Mouse (Mus musculus) CH12.LX (cell line): ENCODE measurements around the gene Ovca2. TPM values are rescaled to one million over a fixed set of nuclear protein-coding genes. Genes with fewer than 3 reads are reported as not detected.

Experiments used
- DNase-seq: peaks from one replicate; pipeline ENCODE4 v3.0.0-alpha.2; 2013; ENCODE audit errors: extremely low read depth
- H3K27ac ChIP-seq: 2 replicates; pipeline ENCODE4 v1.5.1; 2012; ENCODE audit warnings: low read depth, mild to moderate bottlenecking, control low read depth, moderate library complexity; ENCODE audit not compliant: insufficient read depth
- H3K27me3 ChIP-seq: replicated peaks from 2 replicates; pipeline ENCODE3; 2012; ENCODE audit warnings: inconsistent platforms
- H3K36me3 ChIP-seq, 2 experiments: replicated peaks in 1 of 2; 2 replicates each; pipeline versions ENCODE3 to v1.6.1; 2012; ENCODE audit warnings: inconsistent platforms in 1 of 2, low read length in 1 of 2, mild to moderate bottlenecking in 1 of 2, mixed read lengths in 1 of 2, moderate library complexity in 1 of 2; ENCODE audit not compliant: control insufficient read depth in 1 of 2, insufficient read depth in 1 of 2
- H3K4me1 ChIP-seq, 2 experiments: 2 replicates each; pipeline ENCODE4 v1.6.1; 2012; ENCODE audit warnings: inconsistent platforms in 1 of 2, moderate library complexity in 1 of 2; ENCODE audit not compliant: insufficient read depth in 2 of 2, control insufficient read depth in 1 of 2
- H3K4me2 ChIP-seq: 2 replicates; pipeline ENCODE4 v1.6.1; 2012; ENCODE audit warnings: low read depth, mild to moderate bottlenecking, control low read depth; ENCODE audit not compliant: poor library complexity, insufficient read depth, severe bottlenecking
- H3K4me3 ChIP-seq, 3 experiments: fragments of 150-350 bp in 1 of 3; sonication (generic) in 1 of 3; replicated peaks in 1 of 3; 2 replicates each; pipeline versions ENCODE3 to v1.5.1; 2011 to 2012; ENCODE audit warnings: low read depth in 2 of 3, low read length in 2 of 3, mild to moderate bottlenecking in 2 of 3, moderate library complexity in 2 of 3, control low read depth in 1 of 3, improper control_type of control experiment in 1 of 3, inconsistent platforms in 1 of 3, mixed read lengths in 1 of 3; ENCODE audit not compliant: poor library complexity in 1 of 3
- H3K79me2 ChIP-seq: replicated peaks from 2 replicates; pipeline ENCODE4 v1.6.1; 2012; ENCODE audit warnings: mild to moderate bottlenecking, moderate library complexity; ENCODE audit not compliant: control insufficient read depth, poor library complexity, insufficient read depth, severe bottlenecking; ENCODE audit errors: extremely low read depth
- H3K9ac ChIP-seq: 2 replicates; pipeline ENCODE4 v1.6.1; 2012; ENCODE audit warnings: low read depth, mild to moderate bottlenecking, control low read depth, moderate library complexity; ENCODE audit not compliant: insufficient read depth
- H3K9me3 ChIP-seq: replicated peaks from 2 replicates; pipeline ENCODE3; 2012; ENCODE audit warnings: low read length, inconsistent platforms, mixed read lengths
- BHLHE40 ChIP-seq: IDR thresholded peaks from 2 replicates; pipeline ENCODE4 v1.6.1; 2011; ENCODE audit warnings: mild to moderate bottlenecking, low read depth, low read length, improper control_type of control experiment
- CHD1 ChIP-seq: IDR thresholded peaks from 2 replicates; pipeline ENCODE4 v1.6.1; 2012; ENCODE audit warnings: low read depth, low read length, improper control_type of control experiment, inconsistent platforms
- CTCF ChIP-seq, 2 experiments: IDR thresholded peaks in 1 of 2; conservative IDR thresholded peaks in 1 of 2; 2 replicates each; pipeline ENCODE4 v1.5.1; 2011 to 2012; ENCODE audit warnings: low read depth in 2 of 2, low read length in 2 of 2, improper control_type of control experiment in 1 of 2, inconsistent platforms in 1 of 2, mild to moderate bottlenecking in 1 of 2, moderate library complexity in 1 of 2
- E2F4 ChIP-seq: IDR thresholded peaks from 2 replicates; pipeline ENCODE4 v1.6.1; 2011; ENCODE audit warnings: low read depth, low read length, improper control_type of control experiment; ENCODE audit not compliant: insufficient replicate concordance
- ELF1 ChIP-seq: IDR thresholded peaks from 2 replicates; pipeline ENCODE4 v1.6.1; 2014; ENCODE audit warnings: low read depth, mild to moderate bottlenecking, inconsistent platforms, low read length, improper control_type of control experiment
- GABPA ChIP-seq: IDR thresholded peaks from 2 replicates; pipeline ENCODE4 v1.6.1; 2012; ENCODE audit warnings: low read depth, low read length, improper control_type of control experiment, inconsistent platforms; ENCODE audit not compliant: insufficient replicate concordance
- HCFC1 ChIP-seq: IDR thresholded peaks from 2 replicates; pipeline ENCODE4 v1.6.1; 2012; ENCODE audit warnings: low read depth, mild to moderate bottlenecking, inconsistent platforms, low read length, improper control_type of control experiment
- IRF4 ChIP-seq: IDR thresholded peaks from 2 replicates; pipeline ENCODE4 v1.6.1; 2014; ENCODE audit warnings: low read depth, mild to moderate bottlenecking, inconsistent platforms, low read length, improper control_type of control experiment
- MAZ ChIP-seq: IDR thresholded peaks from 2 replicates; pipeline ENCODE4 v1.6.1; 2012; ENCODE audit warnings: low read depth, mild to moderate bottlenecking, inconsistent platforms, low read length, improper control_type of control experiment, moderate library complexity
- MXI1 ChIP-seq: IDR thresholded peaks from 2 replicates; pipeline ENCODE4 v1.6.1; 2011; ENCODE audit warnings: mild to moderate bottlenecking, low read depth, low read length, improper control_type of control experiment
- NELFE ChIP-seq: IDR thresholded peaks from 2 replicates; pipeline ENCODE4 v1.6.1; 2011; ENCODE audit warnings: low read depth, low read length, improper control_type of control experiment
- NRF1 ChIP-seq: IDR thresholded peaks from 2 replicates; pipeline ENCODE4 v1.6.1; 2014; ENCODE audit warnings: low read depth, mild to moderate bottlenecking, inconsistent platforms, low read length, improper control_type of control experiment, moderate library complexity
- RAD21 ChIP-seq: IDR thresholded peaks from 2 replicates; pipeline ENCODE4 v1.6.1; 2011; ENCODE audit warnings: low read depth, mild to moderate bottlenecking, low read length, improper control_type of control experiment, moderate library complexity
- RCOR1 ChIP-seq: conservative IDR thresholded peaks from 2 replicates; pipeline ENCODE4 v1.6.1; 2012; ENCODE audit warnings: low read depth, mild to moderate bottlenecking, inconsistent platforms, low read length, improper control_type of control experiment
- SIN3A ChIP-seq: IDR thresholded peaks from 2 replicates; pipeline ENCODE4 v1.6.1; 2012; ENCODE audit warnings: low read length, improper control_type of control experiment, inconsistent platforms
- UBTF ChIP-seq: IDR thresholded peaks from 2 replicates; pipeline ENCODE4 v1.6.1; 2012; ENCODE audit warnings: low read depth, mild to moderate bottlenecking, inconsistent platforms, low read length, improper control_type of control experiment, moderate library complexity
- ZC3H11A ChIP-seq: IDR thresholded peaks from 2 replicates; pipeline ENCODE4 v1.6.1; 2012; ENCODE audit warnings: low read depth, mild to moderate bottlenecking, inconsistent platforms, low read length, improper control_type of control experiment
- ZKSCAN1 ChIP-seq: IDR thresholded peaks from 2 replicates; pipeline ENCODE4 v1.6.1; 2012; ENCODE audit warnings: low read depth, inconsistent platforms, low read length, improper control_type of control experiment, borderline replicate concordance
- ZNF384 ChIP-seq: IDR thresholded peaks from 2 replicates; pipeline ENCODE4 v1.6.1; 2012; ENCODE audit warnings: low read depth, low read length, improper control_type of control experiment, inconsistent platforms
- dilution Hi-C: fragments of 300-500 bp; cut with MboI; formaldehyde crosslinking; loops from 2 replicates; pipeline ENCODE4 v1.14.3; 2020; ENCODE audit warnings: low sequenced_read_pairs; ENCODE audit not compliant: extremely low pct_unique_long_range_greater_than_20kb, extremely low pct_ligation_motif_present
- in situ Hi-C: fragments of 300-500 bp; cut with MboI; formaldehyde crosslinking; loops from 3 replicates; pipeline ENCODE4 v1.14.3; 2019; ENCODE audit warnings: low sequenced_read_pairs, low pct_ligation_motif_present, low pct_unique_long_range_greater_than_20kb, mixed read lengths
- polyA plus RNA-seq: library from polyadenylated mRNA; unstranded; fragments of >175 nt; gene quantifications from 2 replicates; pipeline ENCODE4 v1.2.1, GENCODE M21; 2012; ENCODE audit warnings: low read depth; ENCODE audit not compliant: insufficient read length
- total RNA-seq, 2 experiments: library from RNA; depleted of rRNA; stranded (reverse); fragments of 300-350 nt in 1 of 2; fragments of >200 nt in 1 of 2; gene quantifications; 2 replicates each; pipeline ENCODE4 v1.2.3; 2012 to 2014

The Ovca2 gene
- total and polyA plus RNA-seq, 3 experiments: 20.7 to 86.9 (median 32.1) TPM

DNA sequence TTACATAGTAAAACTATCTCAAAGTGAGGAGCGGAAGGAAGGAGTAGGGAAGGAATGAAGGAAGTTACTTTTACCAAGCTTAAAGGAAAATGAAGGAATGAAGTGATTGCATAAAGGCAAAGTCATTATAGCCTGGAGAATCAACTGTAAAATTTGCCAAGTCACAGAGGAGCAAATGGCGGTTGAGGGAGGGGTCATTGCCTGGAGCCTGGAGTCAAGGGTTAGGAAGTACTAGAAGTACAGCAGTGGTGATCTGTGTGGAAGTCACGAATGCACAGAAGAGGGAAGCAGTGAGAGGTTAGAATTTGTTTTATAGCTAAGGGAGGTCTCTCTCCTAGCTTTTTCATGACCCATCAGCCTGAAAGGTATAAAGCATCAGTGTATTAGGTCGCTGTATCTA lies 47.3 kb downstream of the Ovca2 start:
- H3K79me2 ChIP-seq: no peaks in the 10 kb centered on the region
- no peak overlapping the region for H3K4me2 ChIP-seq
- peaks cover 22 to 31% of the 10 kb centered on the region in 2 experiments for H3K4me1 ChIP-seq
- in situ Hi-C loops: no loop called here
- H3K27me3 ChIP-seq: no peaks in the 10 kb centered on the region
- TF ChIP-seq ELF1: no peak
- TF ChIP-seq BHLHE40: no peak
- no peak for TF ChIP-seq ZKSCAN1
- TF ChIP-seq RCOR1: no peak
- no peak for TF ChIP-seq GABPA
- no peak for TF ChIP-seq NELFE
- TF ChIP-seq RAD21: no peak
- no peak for TF ChIP-seq ZNF384
- TF ChIP-seq, all 38 proteins: peak for 0
- Histone ChIP-seq H3K9ac (no peak overlapping the region), H3K36me3 (peaks cover 0 to 28% of the 10 kb centered on the region in 2 experiments), H3K9me3 (no peaks in the 10 kb centered on the region), H3K4me3 (no peak overlapping the region), H3K27ac (no peak overlapping the region)
- no peak for DNase-seq
- dilution Hi-C loops: no loop called here

DNA sequence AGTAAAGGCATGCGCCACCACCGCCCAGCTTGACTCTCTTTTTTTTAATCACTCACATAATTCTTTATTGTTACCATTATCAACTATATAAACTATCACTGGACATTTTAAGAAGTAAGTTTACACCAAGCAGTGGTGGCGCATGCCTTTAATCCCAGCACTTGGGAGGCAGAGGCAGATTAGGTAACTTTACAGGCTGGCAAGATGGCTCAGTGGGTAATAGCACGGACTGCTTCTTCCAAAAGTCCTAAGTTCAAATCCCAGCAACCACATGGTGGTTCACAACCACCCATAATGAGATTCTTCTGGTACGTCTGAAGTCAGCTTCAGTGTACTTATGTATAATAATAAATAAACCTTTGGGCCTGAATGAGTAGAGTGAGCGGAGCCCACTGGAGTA lies 49.2 kb downstream of the Ovca2 start:
- no peak overlapping the region for H3K4me2 ChIP-seq
- no peak for TF ChIP-seq RAD21
- no peak; the same call in 1 of the 2 replicates for TF ChIP-seq ZNF384
- TF ChIP-seq ELF1: no peak
- TF ChIP-seq HCFC1: no peak
- no peak for TF ChIP-seq ZC3H11A
- TF ChIP-seq SIN3A: no peak
- no peak for TF ChIP-seq IRF4
- TF ChIP-seq UBTF: no peak
- TF ChIP-seq CTCF (conservative IDR thresholded peaks at IDR 0.05 in 1 of 2, IDR thresholded peaks at IDR 0.05 in 1 of 2; ENCODE audit: low read depth in 2 of 2, low read length in 2 of 2): no peak
- TF ChIP-seq MXI1: no peak
- TF ChIP-seq BHLHE40: no peak
- TF ChIP-seq E2F4: no peak
- TF ChIP-seq CHD1: no peak
- no peak for TF ChIP-seq MAZ
- TF ChIP-seq NRF1: no peak
- dilution Hi-C loops: no loop called here
- H3K27ac ChIP-seq: no peak overlapping the region
- no peak overlapping the region for H3K9ac ChIP-seq
- H3K79me2 ChIP-seq: no peaks in the 10 kb centered on the region
- peaks cover 0 to 21% of the 10 kb centered on the region in 2 experiments for H3K36me3 ChIP-seq
- no peaks in the 10 kb centered on the region for H3K27me3 ChIP-seq
- no peaks in the 10 kb centered on the region for H3K9me3 ChIP-seq
- in situ Hi-C loops: no loop called here
- DNase-seq: no peak
- H3K4me1 ChIP-seq: peaks cover 13 to 15% of the 10 kb centered on the region in 2 experiments
- no peak overlapping the region for H3K4me3 ChIP-seq
